Mouse (Mus musculus): ENCODE measurements around the gene Vwa3b. TPM values are rescaled to one million over a fixed set of nuclear protein-coding genes. Genes with fewer than 3 reads are reported as not detected.

The Vwa3b gene
- polyA plus RNA-seq, 1 experiment from 2014 or later: not detected

- WGBS (ENCODE audit: missing documents): 84% methylated on average over 4 of the region's 4 CpGs
- Histone ChIP-seq H3K4me3 (ENCODE audit: inconsistent target) (no peak overlapping the region), H3K79me2 (ENCODE audit: inconsistent target) (no peaks in the 10 kb centered on the region), H3K27ac (no peak overlapping the region), H3K36me3 (ENCODE audit: inconsistent target) (no peaks in the 10 kb centered on the region)
Measured at GRCm38 (mm10) chr1:37063841-37064240, 37.4 kb downstream of the Vwa3b start.

- Histone ChIP-seq H3K27ac (no peak overlapping the region), H3K36me3 (ENCODE audit: inconsistent target) (no peaks in the 10 kb centered on the region), H3K4me3 (ENCODE audit: inconsistent target) (no peak overlapping the region), H3K79me2 (ENCODE audit: inconsistent target) (no peaks in the 10 kb centered on the region)
- 95% methylated on average over 11 of the region's 11 CpGs for WGBS (ENCODE audit: missing documents)
Measured at GRCm38 (mm10) chr1:37065658-37066412, 39.4 kb downstream of the Vwa3b start.

- WGBS (ENCODE audit: missing documents): 97% methylated on average over 7 of the region's 7 CpGs
- Histone ChIP-seq H3K79me2 (ENCODE audit: inconsistent target) (no peaks in the 10 kb centered on the region), H3K36me3 (ENCODE audit: inconsistent target) (no peaks in the 10 kb centered on the region), H3K27ac (no peak overlapping the region), H3K4me3 (ENCODE audit: inconsistent target) (no peak overlapping the region)
Measured at GRCm38 (mm10) chr1:37075759-37076158, 49.4 kb downstream of the Vwa3b start.

GRCm38 (mm10) chr1:37077266-37077665, 50.9 kb downstream of the Vwa3b start:
- 74% methylated on average over 9 of the region's 9 CpGs for WGBS (ENCODE audit: missing documents)
- Histone ChIP-seq H3K4me3 (ENCODE audit: inconsistent target) (no peak overlapping the region), H3K27ac (no peak overlapping the region), H3K36me3 (ENCODE audit: inconsistent target) (no peaks in the 10 kb centered on the region), H3K79me2 (ENCODE audit: inconsistent target) (no peaks in the 10 kb centered on the region)

- H3K4me3 ChIP-seq (ENCODE audit: inconsistent target): no peak overlapping the region
- H3K36me3 ChIP-seq (ENCODE audit: inconsistent target): no peaks in the 10 kb centered on the region
- 93% methylated on average over 14 of the region's 14 CpGs for WGBS (ENCODE audit: missing documents)
Measured at GRCm38 (mm10) chr1:37077955-37078549, 51.7 kb downstream of the Vwa3b start.

GRCm38 (mm10) chr1:37080442-37080841, 54.0 kb downstream of the Vwa3b start:
- Histone ChIP-seq H3K27ac (no peak overlapping the region), H3K36me3 (ENCODE audit: inconsistent target) (no peaks in the 10 kb centered on the region), H3K79me2 (ENCODE audit: inconsistent target) (no peaks in the 10 kb centered on the region), H3K4me3 (ENCODE audit: inconsistent target) (no peak overlapping the region)
- WGBS (ENCODE audit: missing documents): 87% methylated on average over 3 of the region's 4 CpGs

More at GRCm38 (mm10) chr1:37077955-37078549, 51.7 kb downstream of the Vwa3b start:
- Histone ChIP-seq H3K79me2 (ENCODE audit: inconsistent target) (no peaks in the 10 kb centered on the region), H3K27ac (no peak overlapping the region)

GRCm38 (mm10) chr1:37081376-37082214, 55.2 kb downstream of the Vwa3b start:
- WGBS (ENCODE audit: missing documents): 87% methylated on average over 12 of the region's 12 CpGs
- Histone ChIP-seq H3K27ac (no peak overlapping the region), H3K79me2 (ENCODE audit: inconsistent target) (no peaks in the 10 kb centered on the region), H3K4me3 (ENCODE audit: inconsistent target) (no peak overlapping the region), H3K36me3 (ENCODE audit: inconsistent target) (no peaks in the 10 kb centered on the region)

- Histone ChIP-seq H3K79me2 (ENCODE audit: inconsistent target) (no peaks in the 10 kb centered on the region), H3K36me3 (ENCODE audit: inconsistent target) (no peaks in the 10 kb centered on the region), H3K27ac (no peak overlapping the region), H3K4me3 (ENCODE audit: inconsistent target) (no peak overlapping the region)
- WGBS (ENCODE audit: missing documents): 94% methylated on average over 2 of the region's 2 CpGs
Measured at GRCm38 (mm10) chr1:37082215-37082464, 55.7 kb downstream of the Vwa3b start.

GRCm38 (mm10) chr1:37084075-37084474, 57.7 kb downstream of the Vwa3b start:
- Histone ChIP-seq H3K27ac (no peak overlapping the region), H3K4me3 (ENCODE audit: inconsistent target) (no peak overlapping the region), H3K79me2 (ENCODE audit: inconsistent target) (no peaks in the 10 kb centered on the region), H3K36me3 (ENCODE audit: inconsistent target) (no peaks in the 10 kb centered on the region)
- WGBS (ENCODE audit: missing documents): 79% methylated on average over 2 of the region's 2 CpGs

GRCm38 (mm10) chr1:37085171-37085570, 58.8 kb downstream of the Vwa3b start:
- WGBS (ENCODE audit: missing documents): 74% methylated on average over 5 of the region's 7 CpGs
- Histone ChIP-seq H3K79me2 (ENCODE audit: inconsistent target) (no peaks in the 10 kb centered on the region), H3K4me3 (ENCODE audit: inconsistent target) (no peak overlapping the region), H3K27ac (no peak overlapping the region), H3K36me3 (ENCODE audit: inconsistent target) (no peaks in the 10 kb centered on the region)

GRCm38 (mm10) chr1:37089191-37089590, 62.8 kb downstream of the Vwa3b start:
- H3K27ac ChIP-seq: no peak overlapping the region
- H3K79me2 ChIP-seq (ENCODE audit: inconsistent target): no peaks in the 10 kb centered on the region

GRCm38 (mm10) chr1:37097382-37098093, 71.1 kb downstream of the Vwa3b start:
- no peaks in the 10 kb centered on the region for H3K79me2 ChIP-seq (ENCODE audit: inconsistent target)
- no peak overlapping the region for H3K4me3 ChIP-seq (ENCODE audit: inconsistent target)
- 86% methylated on average over 13 of the region's 17 CpGs for WGBS (ENCODE audit: missing documents)
- no peak overlapping the region for H3K27ac ChIP-seq
- H3K36me3 ChIP-seq (ENCODE audit: inconsistent target): no peaks in the 10 kb centered on the region

More at GRCm38 (mm10) chr1:37089191-37089590, 62.8 kb downstream of the Vwa3b start:
- WGBS (ENCODE audit: missing documents): 83% methylated on average over 4 of the region's 5 CpGs
- no peak overlapping the region for H3K4me3 ChIP-seq (ENCODE audit: inconsistent target)
- H3K36me3 ChIP-seq (ENCODE audit: inconsistent target): no peaks in the 10 kb centered on the region

- 98% methylated on average over 4 of the region's 4 CpGs for WGBS (ENCODE audit: missing documents)
- no peaks in the 10 kb centered on the region for H3K36me3 ChIP-seq (ENCODE audit: inconsistent target)
- H3K27ac ChIP-seq: no peak overlapping the region
- no peaks in the 10 kb centered on the region for H3K79me2 ChIP-seq (ENCODE audit: inconsistent target)
- no peak overlapping the region for H3K4me3 ChIP-seq (ENCODE audit: inconsistent target)
Measured at GRCm38 (mm10) chr1:37098094-37098555, 71.7 kb downstream of the Vwa3b start.

GRCm38 (mm10) chr1:37100361-37100760, 74.0 kb downstream of the Vwa3b start:
- Histone ChIP-seq H3K36me3 (ENCODE audit: inconsistent target) (no peaks in the 10 kb centered on the region), H3K79me2 (ENCODE audit: inconsistent target) (no peaks in the 10 kb centered on the region), H3K4me3 (ENCODE audit: inconsistent target) (no peak overlapping the region), H3K27ac (no peak overlapping the region)
- WGBS (ENCODE audit: missing documents): 94% methylated on average over 5 of the region's 6 CpGs

Measured in macrophage (primary cell).